Mouse (Mus musculus) lung, adult 2 months (tissue): ENCODE measurements at regions not wholly inside any gene's neighbourhood (a gene's known extent, or its start where the extent isn't known, plus 50 kb on each side); places are given as distances from the start of the nearest gene placed in this dataset.

Experiments
- DNase-seq: peaks from one replicate; pipeline ENCODE4 v3.0.0; 2022
- H3K4me1 ChIP-seq: fragments of 200-500 bp; 2 replicates; pipeline ENCODE4 v1.6.1; 2011; ENCODE audit warnings: low read length; ENCODE audit not compliant: control insufficient read depth, insufficient read depth
- H3K4me3 ChIP-seq: fragments of 200-500 bp; replicated peaks from 2 replicates; pipeline ENCODE3; 2011; ENCODE audit warnings: low read depth, mild to moderate bottlenecking, control low read depth, low read length; ENCODE audit errors: extremely low read depth
- CTCF ChIP-seq: fragments of 200-500 bp; IDR thresholded peaks from 2 replicates; pipeline ENCODE4 v1.5.1; 2011; ENCODE audit warnings: mild to moderate bottlenecking, low read length, control low read depth; ENCODE audit not compliant: insufficient read depth
- POLR2A ChIP-seq: fragments of 200-500 bp; IDR thresholded peaks from 2 replicates; pipeline ENCODE4 v1.6.1; 2011; ENCODE audit warnings: low read depth, mild to moderate bottlenecking, control low read depth, low read length, borderline replicate concordance; ENCODE audit errors: extremely low read depth
- WGBS: fragments of 180-500 bp; shearing (Covaris S2); methylation state at CpG from one replicate; pipeline ENCODE4 v1.1.7; 2018; 5-methylcytosine and 5-hydroxymethylcytosine counted together

GRCm38 (mm10) chr1:21132340-21132739 lies 53.3 kb upstream of the Tram2 start:
- no peak for TF ChIP-seq POLR2A
- TF ChIP-seq CTCF, result no peak
- no peak for DNase-seq
- WGBS, result 39% methylated on average over 2 of the region's 2 CpGs
- Histone ChIP-seq H3K4me3 (no peak overlapping the region), H3K4me1 (no peaks in the 10 kb centered on the region)

- H3K4me3 ChIP-seq, result no peak overlapping the region
- no peaks in the 10 kb centered on the region for H3K4me1 ChIP-seq
- TF ChIP-seq POLR2A, result no peak
- TF ChIP-seq CTCF, result no peak
- 58% methylated on average over 4 of the region's 4 CpGs for WGBS
- no peak for DNase-seq
These were observed 67.9 kb upstream of the Tram2 start for GRCm38 (mm10) chr1:21146961-21147360.

- peak; percentile 79 for TF ChIP-seq CTCF
- TF ChIP-seq POLR2A, result no peak
- DNase-seq, result peak; percentile 58
- Histone ChIP-seq H3K4me1 (no peaks in the 10 kb centered on the region), H3K4me3 (no peak overlapping the region)
- 13% methylated on average over 5 of the region's 5 CpGs for WGBS
These were observed 56.6 kb upstream of the Tmem14a start for GRCm38 (mm10) chr1:21161742-21162141.

- peak overlapping the region; percentile 64 for H3K4me3 ChIP-seq
- peak; percentile 81 for DNase-seq
- WGBS, result under 1% methylated on average over 15 of the region's 15 CpGs
- no peak for TF ChIP-seq POLR2A
- peak; percentile 88 for TF ChIP-seq CTCF
- H3K4me1 ChIP-seq, result no peaks in the 10 kb centered on the region
These were observed 52.1 kb upstream of the Tmem14a start for GRCm38 (mm10) chr1:21166287-21166733.

GRCm38 (mm10) chr1:21166762-21167161 lies 51.6 kb upstream of the Tmem14a start:
- peak overlapping the region; percentile 64 for H3K4me3 ChIP-seq
- no peaks in the 10 kb centered on the region for H3K4me1 ChIP-seq
- 61% methylated on average over 4 of the region's 4 CpGs for WGBS
- TF ChIP-seq POLR2A, result no peak
- no peak for TF ChIP-seq CTCF
- DNase-seq, result peak; percentile 9
